Mouse (Mus musculus) cerebellum, postnatal 10 days (tissue): ENCODE results near the gene Tsc22d4.

ENCODE experiments used
- DNase-seq, 2 experiments: peaks; one replicate each; pipeline ENCODE4 v3.0.0; 2021; ENCODE audit warnings: mixed read lengths in 2 of 2

Gene Tsc22d4

GRCm38 (mm10) chr5:137745214-137746171 is at the start of gene Tsc22d4:
Gene Tsc22d4, plus strand, starts transcription at chr5:137745730.
- peak; percentile 94 to 96 for DNase-seq

- DNase-seq: no peak
Observed at GRCm38 (mm10) chr5:137695930-137696329, 49.6 kb upstream of the Tsc22d4 start.

- no peak for DNase-seq
Observed at GRCm38 (mm10) chr5:137699080-137699479, 46.5 kb upstream of the Tsc22d4 start.

DNA sequence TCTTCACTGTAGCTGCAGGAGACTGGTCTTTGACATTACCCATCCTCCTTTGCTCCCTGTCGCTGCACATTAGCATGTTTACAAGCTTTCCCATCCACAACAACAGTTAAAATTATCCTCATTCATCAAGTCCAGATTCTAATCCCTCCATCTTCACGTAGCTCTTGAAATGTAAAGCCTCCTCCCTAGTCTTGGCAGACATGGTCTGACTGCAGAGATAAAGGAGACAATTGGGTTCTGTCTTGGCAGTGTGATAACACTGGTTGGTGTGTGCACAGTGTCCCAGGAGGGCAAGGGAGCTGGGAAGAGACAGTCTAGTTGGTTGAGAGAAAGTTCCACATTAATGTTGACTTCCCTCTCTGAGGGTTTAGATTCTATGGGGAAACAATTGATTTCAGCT is 45.7 kb upstream of the Tsc22d4 start:
- DNase-seq: no peak

GRCm38 (mm10) chr5:137705242-137705641 is 40.3 kb upstream of the Tsc22d4 start:
- DNase-seq: no peak

GRCm38 (mm10) chr5:137706913-137707633 is 38.5 kb upstream of the Tsc22d4 start:
- peak; percentile 85 to 87 for DNase-seq

- no peak for DNase-seq
Observed at GRCm38 (mm10) chr5:137713454-137713853, 32.1 kb upstream of the Tsc22d4 start.

DNA sequence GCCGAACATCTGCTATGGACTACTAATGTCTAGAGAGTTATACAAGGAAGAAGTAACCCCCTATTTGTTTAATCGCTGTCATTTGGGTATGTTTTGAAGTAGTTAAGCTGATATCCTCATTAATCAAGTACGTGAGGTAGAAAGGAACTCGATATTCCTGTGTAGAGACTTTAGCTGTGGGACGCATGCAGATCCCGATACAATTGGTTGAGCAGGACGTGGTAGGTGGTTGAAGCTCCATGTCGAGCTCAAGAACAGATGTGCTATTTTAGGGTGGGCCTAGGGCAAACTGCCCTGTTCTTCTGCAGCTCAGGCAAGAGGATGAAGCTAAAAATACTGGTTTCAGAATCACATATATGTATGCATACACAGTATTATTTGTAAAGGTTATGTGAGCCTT is 29.8 kb upstream of the Tsc22d4 start:
- no peak for DNase-seq

DNA sequence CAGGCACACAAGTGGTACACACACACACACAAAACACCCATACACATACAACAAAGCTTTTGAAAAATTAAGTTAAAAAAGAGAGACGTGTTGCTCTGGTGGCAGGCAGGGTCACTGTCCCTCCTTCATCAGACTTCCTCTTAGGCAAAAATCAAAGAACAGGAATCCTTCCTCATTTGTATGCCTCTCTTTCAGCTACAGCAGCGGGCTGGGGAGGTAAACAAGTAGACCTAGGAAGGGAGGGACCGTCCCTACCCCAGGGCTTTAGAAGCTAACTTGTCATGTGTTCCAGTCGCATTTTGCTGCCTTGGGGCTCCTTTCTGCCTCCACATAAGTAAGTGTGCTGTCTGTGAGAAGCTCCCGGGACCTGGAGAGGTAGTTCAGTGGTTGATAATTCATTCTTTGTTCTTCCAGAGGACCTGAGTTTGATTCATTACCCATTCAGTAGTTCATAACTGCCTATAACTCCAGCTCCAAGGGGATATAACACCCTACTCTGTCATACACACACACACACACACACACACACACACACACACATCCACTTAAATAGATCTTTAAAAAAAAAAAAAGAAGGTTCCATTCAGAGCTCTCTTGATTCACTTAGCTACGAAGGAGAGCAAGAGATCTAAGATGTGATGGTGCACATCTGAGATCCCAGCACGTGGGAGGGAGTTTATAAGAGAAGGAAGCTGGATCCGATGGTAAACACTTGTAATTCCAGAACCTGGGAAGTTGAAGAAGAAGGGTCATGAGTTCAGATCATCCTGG is 27.3 kb upstream of the Tsc22d4 start:
- no peak for DNase-seq

GRCm38 (mm10) chr5:137719088-137719487 is 26.4 kb upstream of the Tsc22d4 start:
- no peak for DNase-seq

DNA sequence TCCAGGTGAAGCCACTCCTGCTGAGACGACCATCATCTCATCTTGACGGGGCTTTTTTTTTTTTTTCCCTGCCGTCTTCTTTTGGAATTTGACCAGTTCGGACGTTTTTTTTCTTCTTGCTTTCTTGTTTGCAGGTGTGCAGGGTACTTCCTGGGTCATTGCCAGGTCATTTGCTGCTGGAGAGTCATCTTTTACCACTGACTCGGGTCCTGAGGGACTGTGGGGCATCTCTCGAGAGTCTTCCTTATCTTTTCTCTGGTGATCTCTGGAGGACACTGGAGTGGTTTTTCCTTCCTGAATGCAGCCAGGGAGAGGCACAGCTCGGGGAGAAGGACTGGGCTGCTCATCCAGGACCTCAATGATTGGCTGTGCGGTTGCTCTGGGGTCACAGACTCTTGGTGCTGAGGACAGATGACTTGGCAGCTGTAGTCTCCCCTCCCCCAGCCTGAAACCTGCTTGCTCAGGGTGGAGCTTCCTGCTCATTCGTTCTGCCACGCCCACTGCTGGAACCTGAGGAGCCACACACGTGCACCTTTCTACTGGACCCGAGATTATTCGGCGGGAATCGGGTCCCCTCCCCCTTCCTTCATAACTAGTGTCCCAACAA is 24.9 kb upstream of the Tsc22d4 start:
- peak; percentile 45 to 53 for DNase-seq

GRCm38 (mm10) chr5:137723840-137724239 is 21.7 kb upstream of the Tsc22d4 start:
- no peak for DNase-seq

- DNase-seq: no peak
Observed at GRCm38 (mm10) chr5:137726767-137727166, 18.8 kb upstream of the Tsc22d4 start.

- peak; percentile 53 to 55 for DNase-seq
Observed at GRCm38 (mm10) chr5:137733638-137734288, 11.8 kb upstream of the Tsc22d4 start.

- peak; percentile 87 to 92 for DNase-seq
Observed at GRCm38 (mm10) chr5:137734289-137735061, 11.1 kb upstream of the Tsc22d4 start.

DNA sequence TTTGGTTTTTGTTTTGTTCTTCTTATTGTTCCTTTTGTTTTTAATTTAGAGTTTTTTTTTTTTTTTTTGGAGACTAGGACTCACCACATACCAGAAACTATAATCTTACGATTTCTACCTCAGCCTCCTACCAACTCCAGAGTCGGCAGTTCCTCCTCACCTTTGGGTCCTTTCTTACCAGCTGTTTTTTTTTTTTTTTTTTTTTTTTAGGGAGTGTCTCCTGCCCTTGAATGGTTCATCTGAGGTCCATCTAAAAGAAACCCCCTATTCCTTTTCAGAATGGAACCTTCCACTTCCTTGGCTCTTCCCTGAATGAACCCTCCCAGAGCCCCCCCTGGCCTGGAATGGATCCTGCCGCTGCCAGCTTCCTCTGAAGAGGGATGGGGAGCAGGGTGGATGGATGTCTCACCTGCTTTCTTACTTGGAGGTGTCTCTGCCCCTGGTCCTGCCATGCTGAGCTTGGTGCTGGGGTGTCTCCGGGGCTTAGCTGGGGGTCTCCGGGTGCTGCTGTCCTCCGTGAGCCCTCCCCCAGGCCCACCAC is 8.1 kb upstream of the Tsc22d4 start:
- DNase-seq: peak; percentile 63 to 71

DNA sequence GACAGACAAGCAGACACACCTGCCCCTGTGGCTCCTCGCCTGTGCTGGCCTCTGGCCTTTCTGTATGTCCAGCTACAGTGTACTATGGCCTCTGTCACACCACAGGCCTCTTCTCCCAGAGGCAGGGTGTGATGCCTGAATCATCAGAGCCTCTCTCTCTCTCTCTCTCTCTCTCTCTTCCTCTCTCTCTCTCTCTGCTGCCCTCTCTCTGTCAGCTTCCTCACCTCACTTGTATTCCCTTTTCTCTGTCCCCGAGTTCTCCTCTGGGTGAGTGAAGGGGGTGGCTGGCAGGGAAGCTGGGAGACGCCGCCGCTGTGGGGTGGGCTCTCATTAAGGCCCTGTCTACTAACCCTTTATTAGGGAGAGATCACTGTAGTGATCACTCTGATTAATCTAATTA is 7.0 kb upstream of the Tsc22d4 start:
- DNase-seq: peak; percentile 37 to 43

- no peak for DNase-seq
Observed at GRCm38 (mm10) chr5:137739471-137739870, 6.1 kb upstream of the Tsc22d4 start.

DNA sequence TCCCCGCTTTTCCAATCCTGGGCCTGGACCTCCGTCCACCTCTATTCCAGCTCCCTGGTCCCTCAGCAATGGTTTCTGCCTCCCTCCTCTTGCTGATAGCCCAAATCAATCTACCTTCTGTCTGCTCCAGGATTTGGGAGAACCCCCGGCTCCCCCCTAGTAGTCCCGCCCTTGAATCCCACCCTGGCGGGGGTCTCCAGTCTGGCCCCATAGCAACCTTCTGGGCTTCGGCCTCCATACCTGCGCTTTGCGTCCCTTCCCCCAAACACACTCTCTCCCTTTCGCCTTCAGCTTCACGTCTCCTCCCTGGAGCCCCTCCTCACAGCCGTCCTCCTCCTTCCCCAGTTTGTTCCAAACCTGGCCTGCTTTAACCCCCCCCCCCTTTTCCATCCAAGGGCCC is 5.0 kb upstream of the Tsc22d4 start:
- DNase-seq: peak; percentile 33 to 47

DNA sequence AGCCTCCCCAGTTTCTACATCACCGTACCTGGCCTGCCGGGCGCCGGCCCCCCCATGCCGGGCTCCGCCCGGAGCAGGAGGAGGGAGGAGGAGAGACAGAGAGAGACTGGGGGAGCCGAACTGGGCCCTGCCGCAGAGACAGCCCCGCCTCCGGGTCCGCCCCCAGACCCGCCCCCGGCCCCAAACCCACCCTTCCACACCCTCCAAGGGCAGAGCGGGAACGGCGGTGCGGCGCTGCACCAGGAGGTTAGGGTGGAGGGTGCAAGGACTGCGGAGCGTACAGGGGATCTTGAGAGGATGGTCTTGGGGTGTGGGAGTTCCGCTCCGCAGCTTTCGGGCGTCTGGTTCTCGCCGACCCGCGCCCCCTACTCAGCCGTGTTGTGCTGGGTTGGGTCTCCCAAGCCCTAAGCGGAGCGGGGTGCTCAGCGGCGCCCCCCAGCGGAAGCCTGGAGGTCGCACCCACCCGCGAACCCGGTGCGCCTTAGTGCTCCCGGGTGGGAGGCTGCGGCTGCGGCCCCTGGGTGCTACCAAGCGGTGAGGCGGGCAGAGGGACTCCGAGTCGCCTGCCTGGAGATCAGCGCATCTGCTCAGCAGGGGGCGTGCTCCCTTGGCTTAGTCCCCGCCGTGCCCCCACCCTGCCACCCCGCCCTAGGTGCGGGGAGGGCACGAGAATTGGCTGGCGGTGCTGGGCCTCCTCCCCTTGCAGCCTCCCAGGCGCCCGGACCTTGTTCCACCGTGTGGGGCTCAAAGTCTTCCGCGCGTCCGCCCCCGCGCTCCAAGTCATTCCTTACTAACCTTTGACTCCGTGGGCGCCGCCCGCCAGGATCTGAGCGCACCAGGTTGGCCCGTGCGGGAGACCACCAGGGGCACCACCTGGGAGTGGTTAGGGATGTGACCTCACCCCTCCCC is 4.3 kb upstream of the Tsc22d4 start, which contains the start of gene Nyap1:
TSS of gene Nyap1 (minus strand) at position 585 of the 909 bp plus-strand sequence.
- peak; percentile 91 to 94 for DNase-seq
